Mouse (Mus musculus) heart, postnatal 36 days (tissue): Measurements from ENCODE around the gene Arg2. TPM values are rescaled to one million over a fixed set of nuclear protein-coding genes. Genes with fewer than 3 reads are reported as not detected.
A peak's percentile ranks its signal among the peaks of the same experiment; 100 is the strongest.

Source experiments
- DNase-seq, 2 experiments: peaks; one replicate each; pipeline ENCODE4 v3.0.0; 2021 to 2022
- intact Hi-C: fragments of 180-260 bp; cut with DNase I; formaldehyde crosslinking; loops from one replicate; pipeline ENCODE4 v1.15.1; 2025
- total RNA-seq, 2 experiments: library from RNA; stranded (reverse); gene quantifications; 2 replicates each; pipeline ENCODE4 v1.2.3; 2021

Gene Arg2
- total RNA-seq, result not detected

GRCm38 (mm10) chr12:79130299-79131177, at the start of gene Arg2:
Gene Arg2 (plus strand): TSS chr12:79130777.
- DNase-seq, result peak; percentile 12 to 24
- intact Hi-C loops, result no loop called here

GRCm38 (mm10) chr12:79089182-79089812, 41.3 kb upstream of the Arg2 start, which contains the start of gene Pigh:
Gene Pigh (minus strand): TSS chr12:79089651.
- intact Hi-C loops, result no loop called here
- peak; percentile 80 to 81 for DNase-seq

- peak; percentile 50 to 71 for DNase-seq
- intact Hi-C loops, result loop anchor here (1.0 to 10.0 kb wide), 4 partner anchors 69 to 878 kb away; partner anchors contain the start of genes Atp6v1d and Eif2s1
Observed at GRCm38 (mm10) chr12:79092569-79092968, 38.0 kb upstream of the Arg2 start.

GRCm38 (mm10) chr12:79097106-79097752, 33.3 kb upstream of the Arg2 start:
- intact Hi-C loops, result loop anchor here (1.0 to 10.0 kb wide), 3 partner anchors 74 to 882 kb away; no protein-coding TSS in a partner anchor
- peak; percentile 5 to 14 for DNase-seq

GRCm38 (mm10) chr12:79103773-79104172, 26.8 kb upstream of the Arg2 start:
- DNase-seq, result no peak
- intact Hi-C loops, result no loop called here

- intact Hi-C loops, result no loop called here
Observed at GRCm38 (mm10) chr12:79104544-79104943, 26.0 kb upstream of the Arg2 start.

GRCm38 (mm10) chr12:79105312-79105711, 25.3 kb upstream of the Arg2 start:
- DNase-seq, result no peak
- intact Hi-C loops, result no loop called here

More at GRCm38 (mm10) chr12:79104544-79104943, 26.0 kb upstream of the Arg2 start:
- no peak for DNase-seq

GRCm38 (mm10) chr12:79118991-79119390, 11.6 kb upstream of the Arg2 start:
- no peak for DNase-seq
- intact Hi-C loops, result no loop called here

- no peak for DNase-seq
- intact Hi-C loops, result no loop called here
Observed at GRCm38 (mm10) chr12:79122820-79123219, 7.8 kb upstream of the Arg2 start.

GRCm38 (mm10) chr12:79131178-79131675, 650 bp downstream of the Arg2 start:
- no peak for DNase-seq
- intact Hi-C loops, result no loop called here

GRCm38 (mm10) chr12:79131706-79132460, 1.3 kb downstream of the Arg2 start:
- DNase-seq, result no peak
- intact Hi-C loops, result no loop called here

- intact Hi-C loops, result no loop called here
- no peak for DNase-seq
Observed at GRCm38 (mm10) chr12:79134676-79135075, 4.1 kb downstream of the Arg2 start.

GRCm38 (mm10) chr12:79135105-79135504, 4.5 kb downstream of the Arg2 start:
- no peak for DNase-seq
- intact Hi-C loops, result no loop called here

- no peak for DNase-seq
- intact Hi-C loops, result no loop called here
Observed at GRCm38 (mm10) chr12:79136949-79137348, 6.4 kb downstream of the Arg2 start.

- intact Hi-C loops, result no loop called here
- no peak for DNase-seq
Observed at GRCm38 (mm10) chr12:79138999-79139398, 8.4 kb downstream of the Arg2 start.

- intact Hi-C loops, result no loop called here
- DNase-seq, result no peak
Observed at GRCm38 (mm10) chr12:79139417-79139816, 8.8 kb downstream of the Arg2 start.

GRCm38 (mm10) chr12:79140811-79141210, 10.2 kb downstream of the Arg2 start:
- intact Hi-C loops, result no loop called here
- DNase-seq, result no peak

GRCm38 (mm10) chr12:79141384-79141783, 10.8 kb downstream of the Arg2 start:
- no peak for DNase-seq
- intact Hi-C loops, result no loop called here

GRCm38 (mm10) chr12:79149653-79150052, 19.1 kb downstream of the Arg2 start:
- intact Hi-C loops, result no loop called here

GRCm38 (mm10) chr12:79162876-79163275, 32.3 kb downstream of the Arg2 start:
- DNase-seq, result no peak
- intact Hi-C loops, result no loop called here

More at GRCm38 (mm10) chr12:79149653-79150052, 19.1 kb downstream of the Arg2 start:
- DNase-seq, result no peak
